Mouse (Mus musculus): Measurements from ENCODE around the gene Rfx1. TPM values are rescaled to one million over a fixed set of nuclear protein-coding genes. Genes with fewer than 3 reads are reported as not detected.

Gene Rfx1
- total and polyA plus RNA-seq, 3 experiments, result 2.4 to 41.4 (median 14.3) TPM

DNA sequence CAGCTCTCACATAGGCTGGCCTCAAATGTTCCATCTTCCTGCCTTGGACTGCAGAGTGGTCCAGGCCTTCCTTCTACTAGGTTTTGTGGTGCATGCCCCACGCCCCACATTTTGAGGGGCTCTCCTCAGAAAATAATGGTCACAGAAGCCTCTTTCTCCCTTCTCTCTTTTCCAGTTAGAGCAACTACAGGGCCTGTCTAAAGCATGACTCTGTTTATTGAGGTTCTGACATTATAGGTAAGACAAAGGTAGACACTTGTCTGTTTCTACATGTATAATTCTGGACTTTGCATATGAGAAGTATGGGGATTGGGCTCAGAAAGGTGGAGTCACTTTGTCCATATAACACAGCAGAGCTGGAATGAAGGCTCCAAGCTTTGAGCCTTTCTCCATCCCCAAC is 1.6 kb upstream of the Rfx1 start, which contains the start of gene Gm10643:
TSS of gene Gm10643 (minus strand) at position 101 of the 400 bp plus-strand sequence.
- no peaks in the 10 kb centered on the region for H3K27me3 ChIP-seq (ENCODE audit: insufficient read depth, low read length)
- TF ChIP-seq GATA2 (IDR thresholded peaks at IDR 0.05; ENCODE audit: borderline replicate concordance, low read depth, low read length), result no peak
- TF ChIP-seq GATA1 (IDR thresholded peaks at IDR 0.05; ENCODE audit: borderline replicate concordance, low read length), result no peak
- TF ChIP-seq POLR2AphosphoS5 (IDR thresholded peaks at IDR 0.05; ENCODE audit: insufficient replicate concordance, low read depth, low read length), result no peak
- TF ChIP-seq CTCF (IDR thresholded peaks at IDR 0.05; ENCODE audit: low read depth, low read length), result no peak
- TF ChIP-seq TAL1 (conservative IDR thresholded peaks at IDR 0.05; ENCODE audit: low read depth, low read length), result no peak
- H3K36me3 ChIP-seq (replicated peaks), result peaks cover 11% of the 10 kb centered on the region
- peak within 1 kb of the TSS; percentile 81 for H3K4me3 ChIP-seq (ENCODE audit: low read depth, low read length)
- DNase-seq (ENCODE audit: low spot score), result no peak
- H3K4me1 ChIP-seq (ENCODE audit: insufficient read depth, low read depth, low read length), result peaks cover 47% of the 10 kb centered on the region
- ATAC-seq (ENCODE audit: extremely low read depth, insufficient number of reproducible peaks, low FRiP score, poor library complexity, severe bottlenecking), result no peak
- no peaks in the 10 kb centered on the region for H3K9me3 ChIP-seq (replicated peaks)

DNA sequence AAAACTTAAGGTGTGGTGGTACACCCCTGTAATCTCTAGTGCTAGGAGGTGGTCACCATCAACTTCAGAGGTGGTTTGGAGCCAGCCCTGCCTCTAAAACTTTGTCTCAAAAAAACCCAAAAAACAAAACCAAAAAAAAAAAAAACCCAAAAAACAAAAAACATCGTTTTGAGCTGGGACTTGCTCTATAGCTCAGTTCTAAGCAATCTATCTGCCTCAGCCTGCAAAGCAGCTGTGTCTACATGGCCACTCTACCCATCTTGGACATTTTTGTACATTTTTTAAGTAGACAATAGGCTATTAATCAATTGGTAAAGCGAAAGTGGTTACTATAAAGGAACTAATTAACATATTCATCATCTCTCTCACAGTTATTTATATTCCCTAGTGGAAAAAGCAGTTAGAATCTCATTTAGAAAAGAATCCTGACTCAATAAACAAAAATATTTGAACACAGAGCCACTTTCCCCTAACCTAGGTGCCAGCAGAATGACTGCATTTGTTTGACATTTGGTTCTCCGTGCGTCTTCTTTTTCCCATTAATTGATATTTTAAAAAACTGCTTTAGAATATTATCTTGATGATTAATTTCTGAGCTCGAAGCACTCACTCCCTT is 1.1 kb upstream of the Rfx1 start:
- Histone ChIP-seq H3K27me3 (ENCODE audit: insufficient read depth, low read length) (no peaks in the 10 kb centered on the region), H3K4me1 (ENCODE audit: insufficient read depth, low read depth, low read length) (peaks cover 51% of the 10 kb centered on the region), H3K36me3 (replicated peaks) (peaks cover 15% of the 10 kb centered on the region), H3K9me3 (replicated peaks) (no peaks in the 10 kb centered on the region), H3K4me3 (ENCODE audit: low read depth, low read length) (peak overlapping the region; percentile 81)
- TF ChIP-seq GATA1 (IDR thresholded peaks at IDR 0.05; ENCODE audit: borderline replicate concordance, low read length), result no peak
- no peak for TF ChIP-seq CTCF (IDR thresholded peaks at IDR 0.05; ENCODE audit: low read depth, low read length)
- no peak for TF ChIP-seq TAL1 (conservative IDR thresholded peaks at IDR 0.05; ENCODE audit: low read depth, low read length)
- TF ChIP-seq POLR2AphosphoS5 (IDR thresholded peaks at IDR 0.05; ENCODE audit: insufficient replicate concordance, low read depth, low read length), result no peak
- TF ChIP-seq GATA2 (IDR thresholded peaks at IDR 0.05; ENCODE audit: borderline replicate concordance, low read depth, low read length), result no peak
- DNase-seq (ENCODE audit: low spot score) (no peak), ATAC-seq (ENCODE audit: extremely low read depth, insufficient number of reproducible peaks, low FRiP score, poor library complexity, severe bottlenecking) (no peak)

DNA sequence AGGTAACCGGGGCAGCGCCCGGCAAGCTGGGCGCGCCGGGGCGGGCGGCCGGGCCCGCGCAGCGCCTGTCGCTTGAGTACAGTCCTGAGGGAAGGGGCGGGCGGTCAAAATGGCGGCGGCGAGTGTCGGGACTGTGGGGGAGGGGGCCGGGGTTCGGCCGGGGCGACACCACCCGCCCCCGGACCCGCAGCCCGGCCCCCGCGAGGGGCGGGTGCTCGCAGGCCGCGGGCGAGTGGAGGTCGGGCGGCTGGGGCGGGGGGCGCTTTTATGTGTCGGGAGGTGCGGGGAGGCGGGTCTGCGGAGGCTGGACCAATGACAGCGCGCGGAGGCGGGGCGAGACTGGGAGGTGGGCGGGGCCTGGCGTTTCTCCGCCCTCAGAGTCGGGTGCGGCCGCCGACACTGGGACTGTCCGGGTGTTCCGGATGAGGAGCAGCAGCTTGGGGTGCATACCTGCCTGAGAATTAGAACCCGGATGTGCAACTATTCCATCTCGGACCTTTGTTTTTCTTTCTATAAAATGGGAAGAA is 476 bp downstream of the Rfx1 start:
- Histone ChIP-seq H3K9me3 (replicated peaks) (no peaks in the 10 kb centered on the region), H3K36me3 (replicated peaks) (peaks cover 27% of the 10 kb centered on the region), H3K4me3 (ENCODE audit: low read depth, low read length) (peak overlapping the region; percentile 81), H3K27me3 (ENCODE audit: insufficient read depth, low read length) (no peaks in the 10 kb centered on the region), H3K4me1 (ENCODE audit: insufficient read depth, low read depth, low read length) (peaks cover 64% of the 10 kb centered on the region)
- TF ChIP-seq TAL1 (conservative IDR thresholded peaks at IDR 0.05; ENCODE audit: low read depth, low read length) (no peak), GATA1 (IDR thresholded peaks at IDR 0.05; ENCODE audit: borderline replicate concordance, low read length) (no peak), GATA2 (IDR thresholded peaks at IDR 0.05; ENCODE audit: borderline replicate concordance, low read depth, low read length) (no peak), POLR2AphosphoS5 (IDR thresholded peaks at IDR 0.05; ENCODE audit: insufficient replicate concordance, low read depth, low read length) (no peak), CTCF (IDR thresholded peaks at IDR 0.05; ENCODE audit: low read depth, low read length) (no peak)
- ATAC-seq (ENCODE audit: extremely low read depth, insufficient number of reproducible peaks, low FRiP score, poor library complexity, severe bottlenecking) (peak; percentile 18), DNase-seq (ENCODE audit: low spot score) (peak; percentile 81)

DNA sequence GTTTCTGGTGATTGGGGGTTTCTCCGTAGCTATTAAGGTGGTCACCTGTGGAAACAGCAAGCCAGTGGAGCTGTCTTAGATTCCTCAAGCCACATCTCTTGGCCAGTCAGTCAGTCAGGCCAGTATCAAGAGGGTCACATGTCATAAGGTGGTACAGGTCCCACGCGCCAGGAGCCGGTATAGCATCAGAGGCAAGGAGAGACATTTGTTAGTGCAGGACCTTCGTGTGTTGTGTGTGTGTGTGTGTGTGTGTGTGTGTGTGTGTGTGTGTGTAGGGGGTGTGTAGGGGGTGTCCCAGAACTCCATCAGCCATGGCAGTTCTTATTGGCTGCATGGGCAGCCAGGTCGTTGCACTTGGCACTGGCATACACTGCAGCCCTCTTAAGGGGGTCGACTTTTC is 1.3 kb downstream of the Rfx1 start:
- DNase-seq (ENCODE audit: low spot score) (no peak), ATAC-seq (ENCODE audit: extremely low read depth, insufficient number of reproducible peaks, low FRiP score, poor library complexity, severe bottlenecking) (no peak)
- Histone ChIP-seq H3K9me3 (replicated peaks) (no peaks in the 10 kb centered on the region), H3K4me1 (ENCODE audit: insufficient read depth, low read depth, low read length) (peaks cover 72% of the 10 kb centered on the region), H3K4me3 (ENCODE audit: low read depth, low read length) (peak overlapping the region; percentile 81; the same call in 1 of the 2 replicates), H3K36me3 (replicated peaks) (peaks cover 35% of the 10 kb centered on the region), H3K27me3 (ENCODE audit: insufficient read depth, low read length) (no peaks in the 10 kb centered on the region)
- TF ChIP-seq GATA2 (IDR thresholded peaks at IDR 0.05; ENCODE audit: borderline replicate concordance, low read depth, low read length), result no peak
- TF ChIP-seq CTCF (IDR thresholded peaks at IDR 0.05; ENCODE audit: low read depth, low read length), result no peak
- TF ChIP-seq GATA1 (IDR thresholded peaks at IDR 0.05; ENCODE audit: borderline replicate concordance, low read length), result no peak
- TF ChIP-seq POLR2AphosphoS5 (IDR thresholded peaks at IDR 0.05; ENCODE audit: insufficient replicate concordance, low read depth, low read length), result no peak

DNA sequence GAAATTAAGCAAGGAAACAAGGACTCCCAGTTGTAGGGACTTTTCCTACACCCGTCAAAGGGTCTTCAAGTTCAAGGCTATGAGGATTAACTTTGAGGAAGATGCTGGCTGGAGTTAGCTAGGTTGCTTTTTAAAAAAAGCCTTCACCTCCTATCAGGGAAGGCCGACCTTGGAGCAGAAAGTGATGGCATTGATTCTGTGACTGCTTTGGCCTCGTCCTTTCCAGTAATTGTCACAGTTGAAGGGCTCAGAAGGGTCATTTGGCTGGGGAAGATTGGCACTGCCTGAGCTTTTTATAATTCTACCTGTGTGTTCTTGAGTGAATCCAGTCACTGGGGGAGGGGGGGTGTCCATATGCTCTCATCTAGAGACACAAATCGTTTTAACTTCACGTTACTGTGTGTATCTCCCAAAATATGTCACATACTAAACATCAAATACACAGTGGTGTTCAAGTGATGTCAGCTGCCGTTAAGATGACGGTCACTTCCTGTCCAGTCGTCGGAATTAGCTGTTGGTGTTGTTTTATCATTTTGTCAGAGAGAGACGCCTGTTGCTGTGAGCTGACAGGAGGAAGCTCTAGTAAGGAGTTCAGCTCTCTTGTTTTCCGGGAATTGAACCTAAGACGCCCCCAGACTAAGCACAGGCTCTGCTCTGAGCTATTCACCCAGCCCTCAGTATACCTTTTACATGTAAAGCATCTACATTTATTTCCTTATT is 1.8 kb downstream of the Rfx1 start:
- peaks cover 39% of the 10 kb centered on the region for H3K36me3 ChIP-seq (replicated peaks)
- no peak overlapping the region; the same call in 1 of the 2 replicates for H3K4me3 ChIP-seq (ENCODE audit: low read depth, low read length)
- no peak for ATAC-seq (ENCODE audit: extremely low read depth, insufficient number of reproducible peaks, low FRiP score, poor library complexity, severe bottlenecking)
- no peak for DNase-seq (ENCODE audit: low spot score)
- peaks cover 71% of the 10 kb centered on the region for H3K4me1 ChIP-seq (ENCODE audit: insufficient read depth, low read depth, low read length)
- no peaks in the 10 kb centered on the region for H3K9me3 ChIP-seq (replicated peaks)
- H3K27me3 ChIP-seq (ENCODE audit: insufficient read depth, low read length), result no peaks in the 10 kb centered on the region
- TF ChIP-seq TAL1 (conservative IDR thresholded peaks at IDR 0.05; ENCODE audit: low read depth, low read length) (no peak), CTCF (IDR thresholded peaks at IDR 0.05; ENCODE audit: low read depth, low read length) (no peak), GATA2 (IDR thresholded peaks at IDR 0.05; ENCODE audit: borderline replicate concordance, low read depth, low read length) (no peak), POLR2AphosphoS5 (IDR thresholded peaks at IDR 0.05; ENCODE audit: insufficient replicate concordance, low read depth, low read length) (no peak), GATA1 (IDR thresholded peaks at IDR 0.05; ENCODE audit: borderline replicate concordance, low read length) (no peak)

DNA sequence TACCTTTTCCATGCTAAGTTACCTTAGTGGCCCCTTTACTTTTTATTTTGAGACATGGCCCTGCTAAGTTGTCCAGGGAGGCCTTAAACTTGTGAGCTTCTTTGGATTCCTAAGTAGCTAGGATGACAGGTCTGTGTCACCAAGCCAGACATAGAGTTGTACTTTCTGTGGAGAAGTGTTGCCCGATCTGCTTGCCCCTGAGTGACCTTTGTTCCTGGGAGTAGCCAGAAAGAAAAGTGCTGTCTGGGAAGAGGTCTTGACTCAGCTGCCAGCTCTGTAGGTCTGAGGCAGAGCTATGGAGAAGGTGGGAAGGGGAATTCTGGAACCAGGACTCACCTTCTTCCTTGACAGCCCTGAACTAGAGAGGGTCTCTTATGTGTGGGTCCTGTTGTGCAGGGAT is 2.5 kb downstream of the Rfx1 start:
- peaks cover 64% of the 10 kb centered on the region for H3K4me1 ChIP-seq (ENCODE audit: insufficient read depth, low read depth, low read length)
- H3K4me3 ChIP-seq (ENCODE audit: low read depth, low read length), result no peak overlapping the region
- DNase-seq (ENCODE audit: low spot score) (no peak), ATAC-seq (ENCODE audit: extremely low read depth, insufficient number of reproducible peaks, low FRiP score, poor library complexity, severe bottlenecking) (no peak)
- H3K9me3 ChIP-seq (replicated peaks), result no peaks in the 10 kb centered on the region
- TF ChIP-seq TAL1 (conservative IDR thresholded peaks at IDR 0.05; ENCODE audit: low read depth, low read length), result no peak
- TF ChIP-seq CTCF (IDR thresholded peaks at IDR 0.05; ENCODE audit: low read depth, low read length), result no peak
- TF ChIP-seq GATA2 (IDR thresholded peaks at IDR 0.05; ENCODE audit: borderline replicate concordance, low read depth, low read length), result no peak
- no peak for TF ChIP-seq GATA1 (IDR thresholded peaks at IDR 0.05; ENCODE audit: borderline replicate concordance, low read length)
- no peak for TF ChIP-seq POLR2AphosphoS5 (IDR thresholded peaks at IDR 0.05; ENCODE audit: insufficient replicate concordance, low read depth, low read length)
- no peaks in the 10 kb centered on the region for H3K27me3 ChIP-seq (ENCODE audit: insufficient read depth, low read length)
- peaks cover 44% of the 10 kb centered on the region for H3K36me3 ChIP-seq (replicated peaks)

Measured in G1E (cell line).